Mouse (Mus musculus) liver, adult 2 months (tissue): ENCODE measurements at regions not wholly inside any gene's neighbourhood (a gene's known extent, or its start where the extent isn't known, plus 50 kb on each side); places are given as distances from the start of the nearest gene placed in this dataset.

Experiments
- DNase-seq: peaks from one replicate; pipeline ENCODE4 v3.0.0-alpha.2; 2011; ENCODE audit warnings: low read depth, low spot score; ENCODE audit errors: extremely low read depth
- H3K27ac ChIP-seq: fragments of 200-500 bp; replicated peaks from 2 replicates; pipeline ENCODE4 v1.5.1; 2012; ENCODE audit warnings: low read depth, mild to moderate bottlenecking, control low read depth, inconsistent platforms, low read length; ENCODE audit not compliant: insufficient read depth
- H3K27me3 ChIP-seq: fragments of 200-500 bp; 2 replicates; pipeline ENCODE4 v1.6.1; 2012; ENCODE audit warnings: mild to moderate bottlenecking, moderate library complexity, low read length, inconsistent platforms; ENCODE audit not compliant: control insufficient read depth, insufficient read depth
- H3K36me3 ChIP-seq: fragments of 200-500 bp; 2 replicates; pipeline ENCODE4 v1.6.1; 2012; ENCODE audit warnings: low read length, inconsistent platforms; ENCODE audit not compliant: control insufficient read depth, insufficient read depth
- H3K4me1 ChIP-seq: fragments of 200-500 bp; 2 replicates; pipeline ENCODE4 v1.6.1; 2011; ENCODE audit warnings: low read length; ENCODE audit not compliant: control insufficient read depth, insufficient read depth
- H3K4me3 ChIP-seq: fragments of 200-500 bp; 2 replicates; pipeline ENCODE4 v1.5.1; 2011; ENCODE audit warnings: low read depth, mild to moderate bottlenecking, control low read depth, low read length, moderate library complexity; ENCODE audit not compliant: insufficient read depth
- H3K79me2 ChIP-seq: fragments of 200-500 bp; 2 replicates; pipeline ENCODE4 v1.6.1; 2012; ENCODE audit warnings: inconsistent platforms, mild to moderate bottlenecking, low read length, moderate library complexity; ENCODE audit not compliant: control insufficient read depth, insufficient read depth
- H3K9ac ChIP-seq: fragments of 200-500 bp; 2 replicates; pipeline ENCODE4 v1.6.1; 2012; ENCODE audit warnings: low read depth, mild to moderate bottlenecking, control low read depth, inconsistent platforms, low read length
- CTCF ChIP-seq: fragments of 200-500 bp; IDR thresholded peaks from 2 replicates; pipeline ENCODE4 v1.5.1; 2011; ENCODE audit warnings: low read depth, low read length, control low read depth
- POLR2A ChIP-seq: fragments of 200-500 bp; IDR thresholded peaks from 2 replicates; pipeline ENCODE4 v1.6.1; 2011; ENCODE audit warnings: low read length, control low read depth; ENCODE audit not compliant: insufficient read depth; ENCODE audit errors: extremely low read depth
- WGBS: fragments of 180-500 bp; shearing (Covaris S2); methylation state at CpG from one replicate; pipeline ENCODE4 v1.1.7; 2018; 5-methylcytosine and 5-hydroxymethylcytosine counted together

DNA sequence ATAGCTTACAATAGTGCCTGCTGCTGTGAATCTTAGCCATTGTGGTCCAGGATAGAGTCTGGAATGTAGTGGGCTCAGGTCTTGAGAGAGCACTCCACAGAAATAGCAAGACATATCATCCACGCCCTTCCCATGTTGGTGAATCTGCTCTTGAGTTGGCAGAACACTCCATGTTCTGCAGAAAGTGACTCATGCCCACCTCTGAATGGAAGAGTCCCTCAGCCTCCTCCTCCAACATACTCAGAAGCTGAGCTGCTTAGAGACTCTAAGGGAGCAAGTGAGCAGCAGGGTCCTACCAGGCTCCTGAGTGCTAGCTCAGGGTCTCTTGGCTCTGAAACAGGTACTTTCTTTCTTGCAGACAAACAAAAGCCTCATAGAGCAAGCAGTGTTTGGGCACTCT, 284.7 kb downstream of the Rps24 start:
- Histone ChIP-seq H3K27ac (no peak overlapping the region), H3K27me3 (no peaks in the 10 kb centered on the region), H3K9ac (no peak overlapping the region), H3K4me1 (no peaks in the 10 kb centered on the region), H3K36me3 (no peaks in the 10 kb centered on the region), H3K4me3 (no peak overlapping the region), H3K79me2 (no peaks in the 10 kb centered on the region)
- TF ChIP-seq POLR2A (no peak), CTCF (no peak)
- no peak for DNase-seq
- 58% methylated on average over 1 of the region's 1 CpGs for WGBS

DNA sequence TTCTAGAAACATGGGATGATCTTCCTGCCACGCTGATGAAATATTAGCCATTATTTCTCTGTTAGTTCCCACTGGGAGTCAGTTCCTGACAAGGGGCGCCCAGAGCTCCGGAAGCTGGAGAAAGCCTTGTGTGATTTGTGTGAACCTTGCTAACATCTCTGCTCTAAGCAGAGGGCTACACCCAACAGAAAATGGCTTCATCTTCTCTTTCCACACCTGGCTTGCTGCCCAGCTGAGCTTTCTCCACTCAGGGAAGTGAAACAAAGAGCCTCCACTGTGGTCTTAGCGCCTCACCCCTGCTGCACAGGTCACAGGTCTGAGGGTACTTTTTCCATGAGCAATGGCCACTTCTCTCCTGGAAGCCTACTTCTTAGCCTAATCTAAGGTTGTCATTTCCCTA, 285.2 kb downstream of the Rps24 start:
- no peaks in the 10 kb centered on the region for H3K36me3 ChIP-seq
- TF ChIP-seq POLR2A = no peak
- no peak for TF ChIP-seq CTCF
- no peak overlapping the region for H3K9ac ChIP-seq
- DNase-seq = no peak
- no peak overlapping the region for H3K4me3 ChIP-seq
- 61% methylated on average over 4 of the region's 4 CpGs for WGBS
- H3K27ac ChIP-seq = no peak overlapping the region
- no peaks in the 10 kb centered on the region for H3K4me1 ChIP-seq
- H3K79me2 ChIP-seq = no peaks in the 10 kb centered on the region
- no peaks in the 10 kb centered on the region for H3K27me3 ChIP-seq

DNA sequence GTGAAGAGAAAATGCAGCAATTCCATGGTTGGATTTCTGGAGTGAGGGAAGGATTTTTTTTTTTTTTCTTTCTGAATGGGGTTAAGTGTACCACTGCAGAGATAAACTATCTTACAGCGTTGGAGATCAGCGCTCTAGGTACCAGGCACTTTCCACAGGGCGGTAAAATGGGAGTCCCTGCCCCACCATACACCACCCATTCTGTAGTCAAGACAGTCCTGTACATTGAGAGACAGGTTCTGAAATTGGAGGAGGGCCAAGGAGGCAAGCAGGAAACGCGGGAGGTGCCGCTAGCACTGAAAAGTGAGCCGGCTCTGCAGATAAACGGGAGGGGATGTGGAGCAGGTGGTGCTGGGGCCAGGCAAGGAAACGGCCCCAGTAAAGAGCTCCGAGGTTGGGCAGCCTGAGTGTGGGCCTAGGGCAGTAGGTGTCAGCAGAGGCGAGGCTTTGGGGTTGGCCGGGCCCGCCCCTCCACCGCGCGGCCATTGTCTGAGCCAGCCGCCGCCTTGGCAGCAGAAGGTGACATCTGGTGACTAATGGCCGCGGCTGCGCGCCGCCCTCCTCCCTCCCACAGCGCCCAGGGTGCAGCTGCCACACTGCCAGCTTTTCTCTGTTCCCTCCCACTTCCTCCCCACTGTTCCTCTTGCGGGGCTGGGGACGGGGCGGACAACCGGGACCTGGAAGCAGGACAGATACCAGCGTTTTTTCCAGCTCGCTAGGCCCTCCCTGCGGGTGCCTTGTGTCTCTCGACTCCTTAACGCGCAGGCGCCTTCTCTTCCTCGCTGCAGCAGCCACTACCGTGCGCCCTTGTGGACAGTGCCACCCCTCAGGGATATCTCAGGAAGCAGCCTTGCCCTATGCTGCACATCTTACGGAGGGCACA, 292.1 kb downstream of the Rps24 start:
- Histone ChIP-seq H3K9ac (peak overlapping the region; percentile 74), H3K27me3 (no peaks in the 10 kb centered on the region; the same call in 1 of the 2 replicates), H3K79me2 (no peaks in the 10 kb centered on the region), H3K36me3 (no peaks in the 10 kb centered on the region), H3K27ac (no peak overlapping the region), H3K4me1 (peaks cover 2% of the 10 kb centered on the region; the same call in 1 of the 2 replicates), H3K4me3 (peak overlapping the region; percentile 52)
- peak; percentile 64 for DNase-seq
- TF ChIP-seq POLR2A (no peak), CTCF (peak; percentile 53)
- WGBS = 4% methylated on average over 39 of the region's 39 CpGs

- no peaks in the 10 kb centered on the region for H3K79me2 ChIP-seq
- H3K4me1 ChIP-seq = peaks cover 2% of the 10 kb centered on the region; the same call in 1 of the 2 replicates
- no peaks in the 10 kb centered on the region; the same call in 1 of the 2 replicates for H3K27me3 ChIP-seq
- no peaks in the 10 kb centered on the region for H3K36me3 ChIP-seq
- no peak overlapping the region for H3K27ac ChIP-seq
- WGBS = 86% methylated on average over 3 of the region's 3 CpGs
- H3K4me3 ChIP-seq = no peak overlapping the region
- TF ChIP-seq POLR2A = no peak
- H3K9ac ChIP-seq = no peak overlapping the region
- DNase-seq = no peak
These were observed 294.7 kb downstream of the Rps24 start for GRCm38 (mm10) chr14:24781674-24782073.

GRCm38 (mm10) chr14:24783889-24784288, 297.0 kb downstream of the Rps24 start:
- H3K4me3 ChIP-seq = no peak overlapping the region
- no peak overlapping the region for H3K9ac ChIP-seq
- H3K4me1 ChIP-seq = no peaks in the 10 kb centered on the region; the same call in 1 of the 2 replicates
- DNase-seq = no peak
- no peak for TF ChIP-seq CTCF
- TF ChIP-seq POLR2A = no peak
- no peaks in the 10 kb centered on the region for H3K36me3 ChIP-seq
- H3K79me2 ChIP-seq = no peaks in the 10 kb centered on the region
- WGBS = 73% methylated on average over 6 of the region's 6 CpGs
- H3K27me3 ChIP-seq = no peaks in the 10 kb centered on the region; the same call in 1 of the 2 replicates
- no peak overlapping the region for H3K27ac ChIP-seq

- Histone ChIP-seq H3K9ac (no peak overlapping the region), H3K4me3 (no peak overlapping the region), H3K79me2 (no peaks in the 10 kb centered on the region), H3K4me1 (no peaks in the 10 kb centered on the region), H3K27me3 (no peaks in the 10 kb centered on the region; the same call in 1 of the 2 replicates), H3K36me3 (no peaks in the 10 kb centered on the region), H3K27ac (no peak overlapping the region)
- no peak for DNase-seq
- TF ChIP-seq POLR2A (no peak), CTCF (no peak)
- 83% methylated on average over 5 of the region's 5 CpGs for WGBS
These were observed 298.5 kb downstream of the Rps24 start for GRCm38 (mm10) chr14:24785452-24785851.
